Mouse (Mus musculus) neural tube, embryonic 12.5 days (tissue): ENCODE results near the gene Them4. TPM values are rescaled to one million over a fixed set of nuclear protein-coding genes. Genes with fewer than 3 reads are reported as not detected.

Experiments used
- ATAC-seq: fragments of 200-750 bp; cut with Nextera tagmentation; 2 replicates; pipeline ENCODE4 v1.8.0; 2017; ENCODE audit warnings: low read depth, mild to moderate bottlenecking, moderate TSS enrichment, moderate library complexity; ENCODE audit not compliant: low FRiP score
- H3K27ac ChIP-seq: fragments of 300-500 bp; sonication (generic); 2 replicates; pipeline ENCODE4 v1.5.1; 2016
- H3K27me3 ChIP-seq: fragments of 300-500 bp; sonication (generic); replicated peaks from 2 replicates; pipeline ENCODE4 v1.6.1; 2016; ENCODE audit warnings: mild to moderate bottlenecking
- H3K36me3 ChIP-seq: fragments of 300-500 bp; sonication (generic); 2 replicates; pipeline ENCODE4 v1.6.1; 2016; ENCODE audit warnings: mild to moderate bottlenecking
- H3K4me1 ChIP-seq: fragments of 300-500 bp; sonication (generic); 2 replicates; pipeline ENCODE4 v1.6.1; 2016
- H3K4me2 ChIP-seq: fragments of 300-500 bp; sonication (generic); replicated peaks from 2 replicates; pipeline ENCODE4 v1.6.1; 2016; ENCODE audit warnings: mild to moderate bottlenecking
- H3K4me3 ChIP-seq: fragments of 300-500 bp; sonication (generic); 2 replicates; pipeline ENCODE4 v1.5.1; 2016
- H3K9ac ChIP-seq: fragments of 300-500 bp; sonication (generic); 2 replicates; pipeline ENCODE4 v1.6.1; 2016; ENCODE audit warnings: mild to moderate bottlenecking
- H3K9me3 ChIP-seq: fragments of 300-500 bp; sonication (generic); 2 replicates; pipeline ENCODE4 v1.6.1; 2016; ENCODE audit warnings: mild to moderate bottlenecking
- WGBS: fragments of 180-500 bp; shearing (Covaris S2); methylation state at CpG from one replicate; pipeline ENCODE4 v1.1.7; 2016; 5-methylcytosine and 5-hydroxymethylcytosine counted together
- polyA plus RNA-seq: library from polyadenylated mRNA; unstranded; fragments of >200 nt; fragmentation: Nextera tagmentation; extraction: Ambion mirVana; gene quantifications from 2 replicates; pipeline ENCODE4 v1.2.1, GENCODE M21; 2016

Gene Them4
- polyA plus RNA-seq, 1 experiment from 2014 or later: 20.9 TPM

- no peak overlapping the region for H3K4me3 ChIP-seq
- no peaks in the 10 kb centered on the region for H3K9me3 ChIP-seq
- H3K27ac ChIP-seq: no peak overlapping the region
- H3K9ac ChIP-seq: no peak overlapping the region
- H3K4me2 ChIP-seq: no peak overlapping the region
- H3K4me1 ChIP-seq: no peaks in the 10 kb centered on the region
- no peaks in the 10 kb centered on the region for H3K27me3 ChIP-seq
- H3K36me3 ChIP-seq: no peaks in the 10 kb centered on the region
- no peak for ATAC-seq
- 75% methylated on average over 1 of the region's 1 CpGs for WGBS
Observed at GRCm38 (mm10) chr3:94342552-94342951, 32.7 kb downstream of the Them4 start.

- ATAC-seq: no peak
- no peak overlapping the region for H3K9ac ChIP-seq
Observed at GRCm38 (mm10) chr3:94344182-94344581, 34.3 kb downstream of the Them4 start.

GRCm38 (mm10) chr3:94344897-94345296, 35.0 kb downstream of the Them4 start:
- H3K4me1 ChIP-seq: no peaks in the 10 kb centered on the region
- ATAC-seq: no peak
- no peak overlapping the region for H3K9ac ChIP-seq
- H3K4me2 ChIP-seq: no peak overlapping the region
- H3K27ac ChIP-seq: no peak overlapping the region
- H3K4me3 ChIP-seq: no peak overlapping the region
- 79% methylated on average over 3 of the region's 3 CpGs for WGBS
- H3K27me3 ChIP-seq: no peaks in the 10 kb centered on the region
- no peaks in the 10 kb centered on the region for H3K36me3 ChIP-seq
- no peaks in the 10 kb centered on the region for H3K9me3 ChIP-seq

More at GRCm38 (mm10) chr3:94344182-94344581, 34.3 kb downstream of the Them4 start:
- Histone ChIP-seq H3K27ac (no peak overlapping the region), H3K4me2 (no peak overlapping the region), H3K36me3 (no peaks in the 10 kb centered on the region), H3K9me3 (no peaks in the 10 kb centered on the region), H3K4me3 (no peak overlapping the region), H3K4me1 (no peaks in the 10 kb centered on the region), H3K27me3 (no peaks in the 10 kb centered on the region)
- WGBS: 87% methylated on average over 2 of the region's 2 CpGs

GRCm38 (mm10) chr3:94348146-94348545, 38.3 kb downstream of the Them4 start:
- ATAC-seq: no peak
- no peak overlapping the region for H3K9ac ChIP-seq
- H3K4me2 ChIP-seq: no peak overlapping the region
- no peaks in the 10 kb centered on the region for H3K27me3 ChIP-seq
- H3K36me3 ChIP-seq: no peaks in the 10 kb centered on the region
- no peaks in the 10 kb centered on the region for H3K4me1 ChIP-seq
- no peak overlapping the region for H3K27ac ChIP-seq
- no peak overlapping the region for H3K4me3 ChIP-seq
- H3K9me3 ChIP-seq: no peaks in the 10 kb centered on the region
- WGBS: 77% methylated on average over 2 of the region's 2 CpGs

- Histone ChIP-seq H3K4me1 (peaks cover 7% of the 10 kb centered on the region; the same call in 1 of the 2 replicates), H3K36me3 (no peaks in the 10 kb centered on the region), H3K9me3 (no peaks in the 10 kb centered on the region), H3K27me3 (peaks cover 35% of the 10 kb centered on the region), H3K27ac (no peak overlapping the region), H3K4me2 (no peak overlapping the region), H3K4me3 (no peak overlapping the region), H3K9ac (no peak overlapping the region)
- no peak for ATAC-seq
- WGBS: 0% methylated on average over 1 of the region's 1 CpGs
Observed at GRCm38 (mm10) chr3:94360812-94361211, 50.9 kb downstream of the Them4 start.

- H3K9me3 ChIP-seq: no peaks in the 10 kb centered on the region
- H3K36me3 ChIP-seq: no peaks in the 10 kb centered on the region
- H3K4me3 ChIP-seq: peak within 1 kb of the TSS; percentile 48
- 45% methylated on average over 7 of the region's 7 CpGs for WGBS
- peak within 1 kb of the TSS; percentile 87 for H3K9ac ChIP-seq
- H3K4me1 ChIP-seq: peaks cover 7% of the 10 kb centered on the region; the same call in 1 of the 2 replicates
- H3K27me3 ChIP-seq: peaks cover 40% of the 10 kb centered on the region
- no peak for ATAC-seq
- H3K4me2 ChIP-seq: peak within 1 kb of the TSS; percentile 91
- no peak within 1 kb of the TSS for H3K27ac ChIP-seq
Observed at GRCm38 (mm10) chr3:94362138-94362537, 52.2 kb downstream of the Them4 start, which contains the start of gene C2cd4d. Gene C2cd4d, plus strand, starts transcription at chr3:94362438.

- H3K36me3 ChIP-seq: no peaks in the 10 kb centered on the region
- peak overlapping the region; percentile 87 for H3K9ac ChIP-seq
- peaks cover 40% of the 10 kb centered on the region for H3K27me3 ChIP-seq
- H3K4me1 ChIP-seq: peaks cover 7% of the 10 kb centered on the region; the same call in 1 of the 2 replicates
- H3K27ac ChIP-seq: no peak overlapping the region
- peak overlapping the region; percentile 48 for H3K4me3 ChIP-seq
- ATAC-seq: peak; percentile 77
- 5% methylated on average over 97 of the region's 97 CpGs for WGBS
- H3K4me2 ChIP-seq: peak overlapping the region; percentile 91
- no peaks in the 10 kb centered on the region for H3K9me3 ChIP-seq
Observed at GRCm38 (mm10) chr3:94363291-94364153, 53.6 kb downstream of the Them4 start.

GRCm38 (mm10) chr3:94364154-94364526, 54.3 kb downstream of the Them4 start:
- no peak overlapping the region for H3K27ac ChIP-seq
- WGBS: 4% methylated on average over 23 of the region's 23 CpGs

GRCm38 (mm10) chr3:94366761-94367160, 56.9 kb downstream of the Them4 start:
- Histone ChIP-seq H3K36me3 (no peaks in the 10 kb centered on the region), H3K9ac (no peak overlapping the region), H3K9me3 (no peaks in the 10 kb centered on the region), H3K27ac (no peak overlapping the region), H3K4me2 (no peak overlapping the region), H3K4me3 (no peak overlapping the region), H3K27me3 (peaks cover 40% of the 10 kb centered on the region), H3K4me1 (peaks cover 11% of the 10 kb centered on the region; the same call in 1 of the 2 replicates)
- 28% methylated on average over 3 of the region's 3 CpGs for WGBS
- 0 out of 2 replicates have a peak, but pooled peaks have one; percentile 13 for ATAC-seq

More at GRCm38 (mm10) chr3:94364154-94364526, 54.3 kb downstream of the Them4 start:
- Histone ChIP-seq H3K4me3 (peak overlapping the region; percentile 48), H3K9me3 (no peaks in the 10 kb centered on the region), H3K4me1 (peaks cover 7% of the 10 kb centered on the region; the same call in 1 of the 2 replicates), H3K4me2 (peak overlapping the region; percentile 91), H3K27me3 (peaks cover 40% of the 10 kb centered on the region), H3K36me3 (no peaks in the 10 kb centered on the region), H3K9ac (peak overlapping the region; percentile 87)
- ATAC-seq: peak; percentile 43

- no peak overlapping the region for H3K9ac ChIP-seq
- H3K36me3 ChIP-seq: no peaks in the 10 kb centered on the region
- no peak for ATAC-seq
- no peaks in the 10 kb centered on the region for H3K9me3 ChIP-seq
- H3K4me3 ChIP-seq: no peak overlapping the region
- no peak overlapping the region for H3K27ac ChIP-seq
- 0 out of 2 replicates have a peak, but pooled peaks cover 12% of the 10 kb centered on the region for H3K4me1 ChIP-seq
- no peak overlapping the region for H3K4me2 ChIP-seq
- H3K27me3 ChIP-seq: peaks cover 32% of the 10 kb centered on the region
- 86% methylated on average over 6 of the region's 6 CpGs for WGBS
Observed at GRCm38 (mm10) chr3:94367511-94367910, 57.6 kb downstream of the Them4 start.

GRCm38 (mm10) chr3:94368631-94369030, 58.7 kb downstream of the Them4 start:
- H3K9me3 ChIP-seq: no peaks in the 10 kb centered on the region
- H3K4me1 ChIP-seq: peaks cover 23% of the 10 kb centered on the region
- H3K4me2 ChIP-seq: no peak overlapping the region
- WGBS: 72% methylated on average over 6 of the region's 6 CpGs
- no peak for ATAC-seq
- H3K9ac ChIP-seq: no peak overlapping the region
- no peaks in the 10 kb centered on the region for H3K36me3 ChIP-seq
- peaks cover 28% of the 10 kb centered on the region for H3K27me3 ChIP-seq
- no peak overlapping the region for H3K4me3 ChIP-seq
- H3K27ac ChIP-seq: no peak overlapping the region

GRCm38 (mm10) chr3:94369709-94370108, 59.8 kb downstream of the Them4 start:
- no peak overlapping the region for H3K27ac ChIP-seq
- H3K9ac ChIP-seq: no peak overlapping the region
- H3K4me2 ChIP-seq: no peak overlapping the region
- no peaks in the 10 kb centered on the region for H3K9me3 ChIP-seq
- H3K27me3 ChIP-seq: peaks cover 19% of the 10 kb centered on the region
- WGBS: 73% methylated on average over 2 of the region's 2 CpGs
- peaks cover 19% of the 10 kb centered on the region for H3K4me1 ChIP-seq
- no peak for ATAC-seq
- no peak overlapping the region for H3K4me3 ChIP-seq
- no peaks in the 10 kb centered on the region for H3K36me3 ChIP-seq
